Mouse (Mus musculus) CD4-positive, CD25-positive, alpha-beta regulatory T cell, adult 9 weeks (primary cell): ENCODE results near the gene Trdn. TPM values are rescaled to one million over a fixed set of nuclear protein-coding genes. Genes with fewer than 3 reads are reported as not detected.

Source experiments
- polyA plus RNA-seq: library from polyadenylated mRNA; unstranded; fragments of 100-300 nt; shearing (Covaris generic); gene quantifications from one replicate; pipeline ENCODE4 v1.2.1, GENCODE M21; 2017

The Trdn gene
- not detected for polyA plus RNA-seq

GRCm38 (mm10) chr10:33080254-33080653 lies at the start of gene Trdn:
Gene Trdn, plus strand, starts transcription at chr10:33080554.

Other genes starting within 250 kb of the Trdn start
- gene Nkain2, start 190.1 kb upstream of the Trdn start, polyA plus RNA-seq = not detected